Mouse (Mus musculus) G1E (cell line): ENCODE results near the gene Nudt8.

Experiments used
- CTCF ChIP-seq: IDR thresholded peaks from 2 replicates; pipeline ENCODE4 v1.5.1; 2012; ENCODE audit warnings: low read depth, low read length, inconsistent platforms, mixed read lengths
- GATA1 ChIP-seq: IDR thresholded peaks from 2 replicates; pipeline ENCODE4 v1.6.1; 2012; ENCODE audit warnings: borderline replicate concordance, low read length, inconsistent platforms, mixed read lengths

- TF ChIP-seq CTCF (no peak), GATA1 (no peak)
Measured at GRCm38 (mm10) chr19:3966330-3967075, 33.9 kb upstream of the Nudt8 start.
